Mouse (Mus musculus): ENCODE measurements around the gene Epn3. TPM values are rescaled to one million over a fixed set of nuclear protein-coding genes. Genes with fewer than 3 reads are reported as not detected.
A peak's percentile ranks its signal among the peaks of the same experiment; 100 is the strongest.

The Epn3 gene
- polyA plus RNA-seq (2015; fragmentation: Nextera tagmentation; extraction: Ambion mirVana) = 0.08 TPM in 1 of 2 replicates, not detected in the other

DNA sequence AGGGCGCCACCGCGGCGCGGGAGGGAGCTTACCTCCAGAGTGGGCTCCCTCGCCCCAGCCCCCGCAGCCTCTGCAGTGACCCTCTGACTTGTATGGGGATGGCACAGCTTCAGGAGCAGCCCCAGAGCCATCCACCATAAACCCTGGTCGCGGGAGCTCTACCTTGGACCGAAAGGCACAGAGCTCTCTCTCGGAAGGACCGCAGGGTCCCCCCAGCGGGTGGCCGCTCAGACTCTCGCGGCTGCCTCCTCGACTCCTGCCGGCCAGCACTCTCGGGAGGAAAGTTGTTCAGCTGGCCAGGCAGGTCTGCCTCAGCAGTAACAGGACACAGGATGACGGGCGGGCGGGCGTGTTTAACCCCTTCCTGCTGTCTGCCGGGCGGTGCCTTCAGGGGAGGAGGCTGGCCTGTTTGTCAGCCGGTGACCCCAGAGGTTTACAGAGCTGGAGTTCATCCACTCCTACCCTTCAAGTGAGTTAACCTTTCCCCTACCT, at the start of gene Epn3:
Epn3 (minus strand) TSS at position 314 of the 492 bp plus-strand sequence.
- 2% methylated on average over 25 of the region's 26 CpGs for WGBS (ENCODE audit: insufficient replicate concordance)
- Histone ChIP-seq H3K9me3 (replicated peaks; ENCODE audit: control insufficient read depth, low read length) (no peaks in the 10 kb centered on the region), H3K4me2 (ENCODE audit: low read depth, low read length) (peak within 1 kb of the TSS; percentile 32), H3K4me1 (ENCODE audit: control insufficient read depth, low read depth, low read length) (no peaks in the 10 kb centered on the region), H3K9ac (ENCODE audit: low read depth, low read length) (no peak within 1 kb of the TSS), H3K27ac (ENCODE audit: low read length) (no peak within 1 kb of the TSS), H3K4me3 (ENCODE audit: low read depth, low read length) (0 out of 2 replicates have a peak within 1 kb of the TSS, but pooled peaks have one; percentile 8), H3K27me3 (ENCODE audit: control insufficient read depth, insufficient read depth, low read depth, low read length) (peaks cover 36% of the 10 kb centered on the region), H3K36me3 (ENCODE audit: control insufficient read depth, insufficient read depth) (no peaks in the 10 kb centered on the region)
- ATAC-seq (ENCODE audit: low read depth) = no peak

DNA sequence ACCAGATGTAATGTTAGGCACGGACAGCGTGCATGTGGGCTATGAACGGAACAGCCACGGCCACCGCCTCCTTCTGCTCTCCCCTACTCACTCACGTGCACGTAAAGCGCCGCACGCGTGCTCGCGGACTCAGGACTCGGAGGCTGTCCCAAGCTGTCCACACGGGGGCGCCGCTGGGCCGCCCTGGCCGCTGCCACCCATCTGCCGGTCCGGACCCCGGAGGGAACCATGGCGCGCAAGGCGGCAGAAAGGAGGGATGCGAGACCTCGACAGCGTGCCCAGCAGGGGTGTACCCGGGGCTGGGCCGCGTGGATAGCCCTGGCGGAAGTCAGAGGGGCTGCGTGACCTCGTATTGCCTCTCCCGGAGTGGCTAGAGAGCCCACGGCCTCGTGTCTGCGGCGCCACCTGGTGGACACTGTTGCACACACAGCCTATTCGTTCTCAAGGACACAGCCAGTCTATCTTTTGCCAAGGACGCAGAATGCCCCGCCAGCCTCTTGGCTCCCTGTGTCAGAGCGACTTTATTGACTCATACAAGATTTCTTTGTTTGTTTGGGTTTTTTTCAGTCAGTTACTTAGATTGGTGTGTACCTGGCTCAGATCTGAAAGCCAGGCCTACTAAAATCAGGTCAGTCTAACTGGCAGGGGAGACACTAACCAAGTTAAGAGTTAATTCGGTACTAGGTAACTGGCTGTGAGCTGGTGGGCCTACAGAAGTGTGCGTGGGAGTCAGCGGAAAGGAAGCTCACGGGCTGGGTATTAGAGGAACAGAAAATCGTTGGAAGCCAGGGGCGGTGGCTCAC, 49.3 kb upstream of the Epn3 start, which contains the start of gene Rsad1:
Rsad1 (minus strand) TSS at position 368 of the 803 bp plus-strand sequence.
- Histone ChIP-seq H3K27me3 (ENCODE audit: control insufficient read depth, insufficient read depth, low read depth, low read length) (no peaks in the 10 kb centered on the region), H3K4me2 (ENCODE audit: low read depth, low read length) (peak within 1 kb of the TSS; percentile 78), H3K36me3 (ENCODE audit: control insufficient read depth, insufficient read depth) (no peaks in the 10 kb centered on the region), H3K27ac (ENCODE audit: low read length) (0 out of 2 replicates have a peak within 1 kb of the TSS, but pooled peaks have one; percentile 26), H3K4me1 (ENCODE audit: control insufficient read depth, low read depth, low read length) (peaks cover 4% of the 10 kb centered on the region), H3K9me3 (replicated peaks; ENCODE audit: control insufficient read depth, low read length) (no peaks in the 10 kb centered on the region), H3K9ac (ENCODE audit: low read depth, low read length) (peak within 1 kb of the TSS; percentile 71), H3K4me3 (ENCODE audit: low read depth, low read length) (peak within 1 kb of the TSS; percentile 73)
- ATAC-seq (ENCODE audit: low read depth) = peak; percentile 82
- WGBS (ENCODE audit: insufficient replicate concordance) = 2% methylated on average over 49 of the region's 49 CpGs

- Histone ChIP-seq H3K27ac (ENCODE audit: low read length) (no peak overlapping the region), H3K9ac (ENCODE audit: low read depth, low read length) (peak overlapping the region; percentile 71), H3K27me3 (ENCODE audit: control insufficient read depth, insufficient read depth, low read depth, low read length) (no peaks in the 10 kb centered on the region), H3K36me3 (ENCODE audit: control insufficient read depth, insufficient read depth) (no peaks in the 10 kb centered on the region), H3K4me2 (ENCODE audit: low read depth, low read length) (peak overlapping the region; percentile 78), H3K9me3 (replicated peaks; ENCODE audit: control insufficient read depth, low read length) (no peaks in the 10 kb centered on the region), H3K4me1 (ENCODE audit: control insufficient read depth, low read depth, low read length) (peaks cover 4% of the 10 kb centered on the region), H3K4me3 (ENCODE audit: low read depth, low read length) (peak overlapping the region; percentile 73)
- 8% methylated on average over 24 of the region's 24 CpGs for WGBS (ENCODE audit: insufficient replicate concordance)
- no peak; the same call in 1 of the 2 replicates for ATAC-seq (ENCODE audit: low read depth)
These were observed 48.4 kb upstream of the Epn3 start for GRCm38 (mm10) chr11:94548041-94548784.

DNA sequence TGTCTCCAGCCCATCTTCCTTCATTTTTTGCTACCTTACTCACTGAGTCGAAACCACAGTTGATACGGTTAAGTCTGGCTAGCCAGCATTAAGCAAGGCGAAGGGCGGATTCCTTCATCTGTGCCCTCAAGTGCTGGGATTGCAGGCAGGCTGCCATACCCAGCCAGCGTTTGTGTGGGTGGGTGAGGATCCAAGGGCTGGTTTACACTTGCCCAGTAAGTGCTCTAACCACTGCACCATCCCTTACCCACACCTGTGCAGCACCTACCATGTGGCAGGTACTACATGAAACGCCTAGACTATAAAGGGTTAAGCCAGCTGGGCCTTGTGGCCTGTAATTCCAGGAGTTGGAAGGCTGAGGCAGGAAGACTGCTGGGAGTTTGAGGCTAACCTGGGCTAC, 47.5 kb upstream of the Epn3 start:
- Histone ChIP-seq H3K9me3 (replicated peaks; ENCODE audit: control insufficient read depth, low read length) (no peaks in the 10 kb centered on the region), H3K9ac (ENCODE audit: low read depth, low read length) (no peak overlapping the region), H3K36me3 (ENCODE audit: control insufficient read depth, insufficient read depth) (no peaks in the 10 kb centered on the region), H3K4me3 (ENCODE audit: low read depth, low read length) (no peak overlapping the region), H3K27me3 (ENCODE audit: control insufficient read depth, insufficient read depth, low read depth, low read length) (no peaks in the 10 kb centered on the region), H3K27ac (ENCODE audit: low read length) (no peak overlapping the region), H3K4me2 (ENCODE audit: low read depth, low read length) (no peak overlapping the region), H3K4me1 (ENCODE audit: control insufficient read depth, low read depth, low read length) (peaks cover 4% of the 10 kb centered on the region)
- no peak for ATAC-seq (ENCODE audit: low read depth)
- WGBS (ENCODE audit: insufficient replicate concordance) = 82% methylated on average over 6 of the region's 6 CpGs

GRCm38 (mm10) chr11:94546381-94546780, 46.6 kb upstream of the Epn3 start:
- no peak overlapping the region for H3K4me3 ChIP-seq (ENCODE audit: low read depth, low read length)
- ATAC-seq (ENCODE audit: low read depth) = no peak
- no peaks in the 10 kb centered on the region for H3K36me3 ChIP-seq (ENCODE audit: control insufficient read depth, insufficient read depth)
- H3K4me1 ChIP-seq (ENCODE audit: control insufficient read depth, low read depth, low read length) = peaks cover 4% of the 10 kb centered on the region
- WGBS (ENCODE audit: insufficient replicate concordance) = 76% methylated on average over 5 of the region's 5 CpGs
- H3K9me3 ChIP-seq (replicated peaks; ENCODE audit: control insufficient read depth, low read length) = no peaks in the 10 kb centered on the region
- H3K27me3 ChIP-seq (ENCODE audit: control insufficient read depth, insufficient read depth, low read depth, low read length) = no peaks in the 10 kb centered on the region
- no peak overlapping the region for H3K4me2 ChIP-seq (ENCODE audit: low read depth, low read length)
- H3K9ac ChIP-seq (ENCODE audit: low read depth, low read length) = no peak overlapping the region
- H3K27ac ChIP-seq (ENCODE audit: low read length) = no peak overlapping the region

DNA sequence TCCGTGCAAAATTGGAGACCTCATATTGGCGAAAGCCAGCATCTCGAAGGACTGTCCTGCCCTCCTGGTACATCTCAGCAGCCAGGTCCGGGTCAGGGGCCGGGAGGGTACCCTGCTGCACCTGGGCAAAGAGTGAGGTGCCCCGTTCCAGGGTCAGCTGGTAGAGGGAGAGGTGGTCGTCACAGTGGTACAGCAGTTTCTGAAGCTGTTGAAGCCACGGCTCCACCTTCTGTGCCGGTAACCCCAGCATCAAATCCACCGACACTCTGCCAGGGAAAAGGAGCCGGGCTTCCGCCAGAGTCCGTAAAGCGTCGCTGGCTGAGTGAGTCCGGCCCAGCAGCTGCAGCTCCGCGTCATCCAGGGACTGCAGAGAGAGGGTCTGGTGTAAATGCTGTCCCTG, 44.6 kb upstream of the Epn3 start:
- Histone ChIP-seq H3K27me3 (ENCODE audit: control insufficient read depth, insufficient read depth, low read depth, low read length) (no peaks in the 10 kb centered on the region), H3K4me2 (ENCODE audit: low read depth, low read length) (no peak overlapping the region), H3K9me3 (replicated peaks; ENCODE audit: control insufficient read depth, low read length) (no peaks in the 10 kb centered on the region), H3K4me3 (ENCODE audit: low read depth, low read length) (no peak overlapping the region), H3K9ac (ENCODE audit: low read depth, low read length) (no peak overlapping the region), H3K27ac (ENCODE audit: low read length) (no peak overlapping the region), H3K4me1 (ENCODE audit: control insufficient read depth, low read depth, low read length) (peaks cover 2% of the 10 kb centered on the region), H3K36me3 (ENCODE audit: control insufficient read depth, insufficient read depth) (no peaks in the 10 kb centered on the region)
- WGBS (ENCODE audit: insufficient replicate concordance) = 72% methylated on average over 18 of the region's 18 CpGs
- ATAC-seq (ENCODE audit: low read depth) = no peak

DNA sequence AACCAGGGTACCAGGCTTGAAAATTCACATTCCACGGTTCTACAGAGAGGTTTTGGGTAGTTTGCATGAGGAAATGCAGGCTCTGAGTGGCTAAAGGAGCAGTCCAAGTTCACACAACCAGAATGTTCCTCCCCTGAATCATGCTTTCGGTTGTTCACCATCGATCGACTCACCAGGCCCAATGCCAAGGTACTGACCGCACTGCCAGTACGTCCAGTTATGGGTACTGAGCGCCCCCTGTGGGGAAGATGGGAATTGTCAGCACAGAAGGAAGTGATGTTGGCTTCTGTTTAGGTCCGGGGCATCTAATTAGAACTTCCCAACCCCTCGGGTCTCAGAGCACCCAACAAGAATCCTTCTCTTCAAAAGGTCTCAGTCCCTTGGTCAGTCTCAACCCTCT, 44.2 kb upstream of the Epn3 start:
- Histone ChIP-seq H3K27me3 (ENCODE audit: control insufficient read depth, insufficient read depth, low read depth, low read length) (no peaks in the 10 kb centered on the region), H3K9ac (ENCODE audit: low read depth, low read length) (no peak overlapping the region), H3K9me3 (replicated peaks; ENCODE audit: control insufficient read depth, low read length) (no peaks in the 10 kb centered on the region), H3K4me1 (ENCODE audit: control insufficient read depth, low read depth, low read length) (no peaks in the 10 kb centered on the region; the same call in 1 of the 2 replicates), H3K36me3 (ENCODE audit: control insufficient read depth, insufficient read depth) (no peaks in the 10 kb centered on the region), H3K4me2 (ENCODE audit: low read depth, low read length) (no peak overlapping the region), H3K4me3 (ENCODE audit: low read depth, low read length) (no peak overlapping the region), H3K27ac (ENCODE audit: low read length) (no peak overlapping the region)
- 41% methylated on average over 9 of the region's 9 CpGs for WGBS (ENCODE audit: insufficient replicate concordance)
- ATAC-seq (ENCODE audit: low read depth) = no peak

DNA sequence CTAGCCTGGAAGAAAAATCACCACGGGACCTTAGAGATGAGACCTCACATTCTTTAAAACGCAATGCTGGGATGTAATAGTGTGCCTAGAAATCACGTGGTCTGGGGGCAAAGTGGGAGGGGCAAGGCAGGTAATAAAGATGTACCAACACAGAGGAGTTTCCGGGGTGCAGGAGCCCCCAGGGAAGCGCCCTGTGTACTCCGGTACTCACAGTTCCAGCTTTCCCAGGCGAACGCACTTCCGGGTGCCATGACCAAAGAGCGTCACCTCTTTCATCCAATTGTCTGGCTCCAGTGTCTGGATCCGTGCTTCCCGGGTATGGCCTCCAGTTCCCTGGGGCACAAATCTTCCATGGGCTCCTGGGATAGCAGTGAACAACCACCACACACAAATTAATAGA, 43.6 kb upstream of the Epn3 start:
- no peak for ATAC-seq (ENCODE audit: low read depth)
- Histone ChIP-seq H3K27ac (ENCODE audit: low read length) (no peak overlapping the region), H3K27me3 (ENCODE audit: control insufficient read depth, insufficient read depth, low read depth, low read length) (no peaks in the 10 kb centered on the region), H3K4me3 (ENCODE audit: low read depth, low read length) (no peak overlapping the region), H3K9ac (ENCODE audit: low read depth, low read length) (no peak overlapping the region), H3K9me3 (replicated peaks; ENCODE audit: control insufficient read depth, low read length) (no peaks in the 10 kb centered on the region), H3K36me3 (ENCODE audit: control insufficient read depth, insufficient read depth) (no peaks in the 10 kb centered on the region), H3K4me1 (ENCODE audit: control insufficient read depth, low read depth, low read length) (no peaks in the 10 kb centered on the region; the same call in 1 of the 2 replicates), H3K4me2 (ENCODE audit: low read depth, low read length) (no peak overlapping the region)
- WGBS (ENCODE audit: insufficient replicate concordance) = 83% methylated on average over 12 of the region's 12 CpGs
